Mouse (Mus musculus) limb, embryonic 13.5 days (tissue): ENCODE results near the gene H2afb1. TPM values are rescaled to one million over a fixed set of nuclear protein-coding genes. Genes with fewer than 3 reads are reported as not detected.
"Not testable (repeated sequence)": the region's sequence is repeated elsewhere in the genome, so short reads cannot be mapped to it uniquely, and the experiment has no call there.

ENCODE experiments used
- ATAC-seq: fragments of 200-750 bp; cut with Nextera tagmentation; 2 replicates; pipeline ENCODE4 v1.8.0; 2017; ENCODE audit warnings: low read depth, moderate number of reproducible peaks, moderate TSS enrichment; ENCODE audit not compliant: low FRiP score
- H3K27ac ChIP-seq: fragments of 300-500 bp; sonication (generic); 2 replicates; pipeline ENCODE4 v1.5.1; 2015; ENCODE audit warnings: inconsistent platforms, mild to moderate bottlenecking, moderate library complexity
- H3K27me3 ChIP-seq: fragments of 300-500 bp; sonication (generic); 2 replicates; pipeline ENCODE4 v1.6.1; 2015; ENCODE audit warnings: mild to moderate bottlenecking, inconsistent platforms
- H3K36me3 ChIP-seq: fragments of 300-500 bp; sonication (generic); 2 replicates; pipeline ENCODE4 v1.6.1; 2015; ENCODE audit warnings: inconsistent platforms, mild to moderate bottlenecking, moderate library complexity
- H3K4me1 ChIP-seq: fragments of 300-500 bp; sonication (generic); 2 replicates; pipeline ENCODE4 v1.6.1; 2015; ENCODE audit warnings: inconsistent platforms
- H3K4me2 ChIP-seq: fragments of 300-500 bp; sonication (generic); replicated peaks from 2 replicates; pipeline ENCODE4 v1.6.1; 2015; ENCODE audit warnings: inconsistent platforms, mild to moderate bottlenecking, moderate library complexity
- H3K4me3 ChIP-seq: fragments of 300-500 bp; sonication (generic); 2 replicates; pipeline ENCODE4 v1.5.1; 2015; ENCODE audit warnings: moderate library complexity, mild to moderate bottlenecking, inconsistent platforms
- H3K9ac ChIP-seq: fragments of 300-500 bp; sonication (generic); 2 replicates; pipeline ENCODE4 v1.6.1; 2015; ENCODE audit warnings: mild to moderate bottlenecking, inconsistent platforms
- H3K9me3 ChIP-seq: fragments of 300-500 bp; sonication (generic); 2 replicates; pipeline ENCODE4 v1.6.1; 2016; ENCODE audit warnings: inconsistent platforms
- WGBS: fragments of 180-500 bp; shearing (Covaris S2); methylation state at CpG from one replicate; pipeline ENCODE4 v1.1.7; 2015; 5-methylcytosine and 5-hydroxymethylcytosine counted together
- polyA plus RNA-seq: library from polyadenylated mRNA; unstranded; fragments of >200 nt; fragmentation: Nextera tagmentation; extraction: Ambion mirVana; gene quantifications from 2 replicates; pipeline ENCODE4 v1.2.1, GENCODE M21; 2015

H2afb1 gene
- not detected in 2 replicates for polyA plus RNA-seq

- not testable (repeated sequence) for H3K27ac ChIP-seq, H3K9ac ChIP-seq, H3K4me1 ChIP-seq, H3K9me3 ChIP-seq, H3K4me2 ChIP-seq, H3K27me3 ChIP-seq, H3K36me3 ChIP-seq, H3K4me3 ChIP-seq, ATAC-seq
- 87% methylated on average over 7 of the region's 8 CpGs for WGBS
Measured at GRCm38 (mm10) chrX:117014457-117014856, at the start of gene H2afb1. Gene H2afb1 (plus strand): TSS chrX:117014757.

GRCm38 (mm10) chrX:117036085-117036484 lies 21.5 kb downstream of the H2afb1 start:
- Histone ChIP-seq H3K9me3 (no peaks in the 10 kb centered on the region), H3K4me3 (no peak overlapping the region), H3K27me3 (no peaks in the 10 kb centered on the region), H3K4me1 (no peaks in the 10 kb centered on the region), H3K4me2 (no peak overlapping the region), H3K36me3 (no peaks in the 10 kb centered on the region), H3K9ac (no peak overlapping the region), H3K27ac (no peak overlapping the region)
- WGBS = 80% methylated on average over 2 of the region's 2 CpGs
- ATAC-seq = no peak
